Mouse (Mus musculus) myocyte (in vitro differentiated cells): Measurements from ENCODE around the gene Cblc. TPM values are rescaled to one million over a fixed set of nuclear protein-coding genes. Genes with fewer than 3 reads are reported as not detected.

Experiments
- H3K27me3 ChIP-seq: one replicate; pipeline ENCODE4 v1.6.1; 2011; ENCODE audit not compliant: control insufficient read depth, insufficient read depth, insufficient read length
- H3K36me3 ChIP-seq: one replicate; pipeline ENCODE4 v1.6.1; 2011; ENCODE audit not compliant: control insufficient read depth, insufficient read depth
- H3K4me2 ChIP-seq: one replicate; pipeline ENCODE4 v1.6.1; 2011; ENCODE audit warnings: low read depth, control low read depth
- H3K4me3 ChIP-seq: one replicate; pipeline ENCODE4 v1.5.1; 2011; ENCODE audit warnings: mild to moderate bottlenecking, control low read depth, moderate library complexity
- H3K79me2 ChIP-seq: one replicate; pipeline ENCODE4 v1.6.1; 2011; ENCODE audit not compliant: control insufficient read depth, insufficient read depth
- H3ac ChIP-seq: one replicate; pipeline ENCODE4 v1.6.1; 2011; ENCODE audit not compliant: control insufficient read depth, insufficient read length
- CEBPB ChIP-seq: IDR thresholded peaks from 2 replicates; pipeline ENCODE4 v1.6.1; 2011; ENCODE audit warnings: mild to moderate bottlenecking, moderate library complexity; ENCODE audit not compliant: poor library complexity, insufficient read depth, severe bottlenecking
- E2F4 ChIP-seq: IDR thresholded peaks from one replicate; pipeline ENCODE4 v1.6.1; 2011; ENCODE audit warnings: mild to moderate bottlenecking, control low read depth, moderate library complexity; ENCODE audit not compliant: insufficient read depth
- MAX ChIP-seq: IDR thresholded peaks from one replicate; pipeline ENCODE4 v1.6.1; 2011; ENCODE audit warnings: low read depth, mild to moderate bottlenecking, control low read depth
- MYOD1 ChIP-seq, 3 experiments: IDR thresholded peaks; one replicate each; pipeline ENCODE4 v1.6.1; 2011; ENCODE audit warnings: control low read depth in 2 of 3, low read depth in 2 of 3, mild to moderate bottlenecking in 2 of 3, moderate library complexity in 1 of 3; ENCODE audit not compliant: insufficient read length in 2 of 3, control insufficient read depth in 1 of 3
- MYOG ChIP-seq, 3 experiments: IDR thresholded peaks; one replicate each; pipeline ENCODE4 v1.6.1; 2011; ENCODE audit warnings: control low read depth in 2 of 3, low read depth in 2 of 3, mild to moderate bottlenecking in 2 of 3; ENCODE audit not compliant: insufficient read length in 2 of 3, control insufficient read depth in 1 of 3, insufficient read depth in 1 of 3
- POLR2A ChIP-seq: IDR thresholded peaks from one replicate; pipeline ENCODE4 v1.6.1; 2011; ENCODE audit warnings: low read depth, mild to moderate bottlenecking, control low read depth, moderate library complexity; ENCODE audit not compliant: insufficient read length
- POLR2AphosphoS2 ChIP-seq: IDR thresholded peaks from one replicate; pipeline ENCODE4 v1.6.1; 2011; ENCODE audit warnings: low read depth, control low read depth; ENCODE audit not compliant: insufficient read length
- REST ChIP-seq: IDR thresholded peaks from one replicate; pipeline ENCODE4 v1.6.1; 2011; ENCODE audit warnings: mild to moderate bottlenecking, control low read depth, moderate library complexity; ENCODE audit not compliant: insufficient read depth, insufficient read length
- SRF ChIP-seq: IDR thresholded peaks from one replicate; pipeline ENCODE4 v1.6.1; 2011; ENCODE audit warnings: low read depth; ENCODE audit not compliant: control insufficient read depth, insufficient read length
- TCF12 ChIP-seq: IDR thresholded peaks from one replicate; pipeline ENCODE4 v1.6.1; 2011; ENCODE audit warnings: mild to moderate bottlenecking, control low read depth; ENCODE audit not compliant: poor library complexity, insufficient read depth, severe bottlenecking
- TCF3 ChIP-seq: IDR thresholded peaks from one replicate; pipeline ENCODE4 v1.6.1; 2011; ENCODE audit warnings: low read depth, control low read depth; ENCODE audit not compliant: insufficient read length
- USF1 ChIP-seq: IDR thresholded peaks from one replicate; pipeline ENCODE4 v1.6.1; 2011; ENCODE audit warnings: low read depth, mild to moderate bottlenecking, control low read depth, moderate library complexity
- polyA plus RNA-seq: library from polyadenylated mRNA; unstranded; fragments of >200 nt; fragmentation: generic; extraction: Trizol; gene quantifications from one replicate; pipeline ENCODE4 v1.2.1, GENCODE M21; 2012; ENCODE audit warnings: missing spikeins

Cblc gene
- polyA plus RNA-seq, 1 experiment, result 0.90 TPM

- Histone ChIP-seq H3K27me3 (no peaks in the 10 kb centered on the region), H3ac (no peak overlapping the region), H3K79me2 (no peaks in the 10 kb centered on the region), H3K4me3 (peak overlapping the region; percentile 63), H3K36me3 (no peaks in the 10 kb centered on the region), H3K4me2 (peak overlapping the region; percentile 92)
- no peak for TF ChIP-seq POLR2A
- no peak for TF ChIP-seq POLR2AphosphoS2
- TF ChIP-seq SRF, result no peak
- no peak for TF ChIP-seq CEBPB
- TF ChIP-seq USF1, result no peak
Measured at GRCm38 (mm10) chr7:19747420-19748218, 49.0 kb downstream of the Cblc start.

DNA sequence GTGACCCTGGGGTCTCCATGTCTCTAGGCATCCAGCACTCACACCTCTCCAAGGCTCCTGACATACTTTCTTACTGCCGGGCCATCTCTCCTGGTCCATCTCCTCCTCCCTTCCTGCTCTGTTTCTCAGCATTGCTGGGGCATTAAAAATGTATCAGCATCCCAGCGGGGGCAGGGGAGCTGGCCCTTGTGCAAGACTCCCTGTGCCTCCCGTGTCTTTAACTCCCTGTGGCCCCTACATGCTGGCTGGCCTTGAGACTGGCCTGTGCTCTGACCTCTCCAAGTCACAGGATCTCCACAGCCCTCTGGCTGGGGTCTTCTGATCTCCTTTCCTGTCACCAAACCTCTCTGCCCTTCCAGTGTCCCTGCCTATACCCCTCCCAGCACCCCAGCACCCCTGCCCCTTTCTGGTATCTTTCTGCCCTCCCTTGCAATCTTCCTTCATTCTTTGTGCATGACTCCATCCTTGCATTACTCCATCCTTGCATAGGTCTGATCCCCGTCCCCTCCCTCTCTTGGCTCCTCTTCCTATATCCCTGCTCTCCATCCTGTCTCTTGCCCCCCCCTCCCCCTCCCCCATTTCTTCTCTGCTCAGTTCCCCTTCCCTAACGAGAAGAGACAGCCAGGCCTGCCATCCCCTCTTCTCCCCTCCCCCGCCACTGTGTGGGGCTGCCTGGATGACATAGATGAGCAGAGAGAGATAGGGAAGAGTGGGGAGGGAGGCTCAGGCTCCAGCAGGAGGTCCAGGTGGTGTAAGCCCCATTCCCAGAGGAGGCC is 50.0 kb downstream of the Cblc start:
- no peak overlapping the region for H3K4me3 ChIP-seq
- no peaks in the 10 kb centered on the region for H3K36me3 ChIP-seq
- no peaks in the 10 kb centered on the region for H3K27me3 ChIP-seq
- H3K79me2 ChIP-seq, result no peaks in the 10 kb centered on the region
- TF ChIP-seq POLR2A (no peak), SRF (no peak), MYOD1 (IDR thresholded peaks at IDR 0.05; ENCODE audit: control insufficient read depth in 1 of 3, insufficient read length in 2 of 3, low read depth in 2 of 3) (no peak), REST (no peak), E2F4 (no peak), USF1 (no peak), MAX (no peak), MYOG (IDR thresholded peaks at IDR 0.05; ENCODE audit: control insufficient read depth in 1 of 3, insufficient read depth in 1 of 3, insufficient read length in 2 of 3, low read depth in 2 of 3) (no peak), CEBPB (no peak), POLR2AphosphoS2 (no peak), TCF12 (no peak), TCF3 (no peak)
- no peak overlapping the region for H3K4me2 ChIP-seq
- no peak overlapping the region for H3ac ChIP-seq

DNA sequence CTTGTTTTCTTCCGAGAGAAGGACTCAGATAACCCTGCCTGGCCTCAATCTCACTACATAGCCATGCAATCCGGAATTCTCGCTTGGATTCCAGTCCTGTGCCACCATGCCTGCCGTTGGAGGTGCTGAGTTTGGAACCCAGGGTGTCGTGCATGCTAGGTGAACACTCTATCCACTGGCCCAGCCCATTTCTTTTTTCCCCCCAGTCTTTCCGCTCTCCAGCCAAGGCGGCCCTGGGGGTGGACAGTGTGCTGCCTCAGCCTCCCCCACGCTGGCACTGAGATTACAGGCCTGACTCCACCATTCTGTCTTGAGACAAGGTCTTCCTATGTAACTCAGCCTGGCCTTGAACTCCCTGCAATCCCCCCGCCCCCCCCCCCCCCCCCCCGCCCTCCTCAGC is 50.6 kb downstream of the Cblc start:
- Histone ChIP-seq H3K79me2 (no peaks in the 10 kb centered on the region), H3ac (no peak overlapping the region), H3K36me3 (no peaks in the 10 kb centered on the region), H3K27me3 (no peaks in the 10 kb centered on the region), H3K4me3 (no peak overlapping the region), H3K4me2 (no peak overlapping the region)
- TF ChIP-seq MYOD1 (IDR thresholded peaks at IDR 0.05; ENCODE audit: control insufficient read depth in 1 of 3, insufficient read length in 2 of 3, low read depth in 2 of 3) (no peak), TCF3 (no peak), SRF (no peak), USF1 (no peak), REST (no peak), E2F4 (no peak), TCF12 (no peak), CEBPB (no peak), MYOG (IDR thresholded peaks at IDR 0.05; ENCODE audit: control insufficient read depth in 1 of 3, insufficient read depth in 1 of 3, insufficient read length in 2 of 3, low read depth in 2 of 3) (no peak), MAX (no peak), POLR2A (no peak), POLR2AphosphoS2 (no peak)

DNA sequence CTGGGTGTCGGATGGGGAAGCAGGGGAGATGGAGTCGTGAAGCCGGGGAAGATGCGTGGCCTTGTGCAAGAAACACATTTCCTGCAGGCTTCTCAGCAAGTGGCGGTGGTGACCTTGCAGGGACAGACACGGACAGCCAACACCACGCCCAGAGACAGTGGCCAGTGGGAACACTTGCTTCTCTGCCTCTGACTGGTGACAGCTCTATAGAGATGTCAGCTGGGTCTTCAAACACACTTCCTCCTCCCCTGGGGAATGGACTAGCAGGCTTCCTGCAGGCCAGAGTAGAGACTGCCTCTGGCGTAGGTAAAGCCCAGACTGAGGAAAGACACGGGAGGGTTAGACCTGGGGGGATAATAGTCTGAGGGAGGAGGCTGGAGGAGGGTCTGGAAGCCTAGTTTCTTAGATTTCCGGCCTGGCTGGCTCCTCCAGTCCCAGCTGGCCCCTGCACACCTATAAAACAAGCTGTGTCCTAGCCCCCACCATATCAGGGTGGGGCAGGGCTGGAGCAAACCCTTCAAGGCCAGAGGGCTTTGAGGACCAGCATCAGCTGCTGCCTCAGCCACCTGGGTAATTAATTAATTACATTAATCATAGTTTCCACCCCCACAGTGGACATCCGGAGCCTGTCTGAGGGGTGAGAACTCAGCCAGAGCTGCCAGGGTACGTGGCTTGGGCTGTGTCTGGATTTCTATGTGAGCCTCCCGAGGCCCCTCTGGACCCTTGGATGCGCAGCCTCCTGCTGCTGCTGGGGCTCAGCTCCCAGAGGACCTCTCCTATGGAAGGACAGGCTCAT is 51.8 kb downstream of the Cblc start:
- TF ChIP-seq MAX (no peak), TCF3 (no peak), MYOG (IDR thresholded peaks at IDR 0.05; ENCODE audit: control insufficient read depth in 1 of 3, insufficient read depth in 1 of 3, insufficient read length in 2 of 3, low read depth in 2 of 3) (no peak)
- no peak overlapping the region for H3K4me3 ChIP-seq
- no peak overlapping the region for H3ac ChIP-seq
- H3K36me3 ChIP-seq, result no peaks in the 10 kb centered on the region
- H3K79me2 ChIP-seq, result no peaks in the 10 kb centered on the region
- no peak overlapping the region for H3K4me2 ChIP-seq
- no peaks in the 10 kb centered on the region for H3K27me3 ChIP-seq

DNA sequence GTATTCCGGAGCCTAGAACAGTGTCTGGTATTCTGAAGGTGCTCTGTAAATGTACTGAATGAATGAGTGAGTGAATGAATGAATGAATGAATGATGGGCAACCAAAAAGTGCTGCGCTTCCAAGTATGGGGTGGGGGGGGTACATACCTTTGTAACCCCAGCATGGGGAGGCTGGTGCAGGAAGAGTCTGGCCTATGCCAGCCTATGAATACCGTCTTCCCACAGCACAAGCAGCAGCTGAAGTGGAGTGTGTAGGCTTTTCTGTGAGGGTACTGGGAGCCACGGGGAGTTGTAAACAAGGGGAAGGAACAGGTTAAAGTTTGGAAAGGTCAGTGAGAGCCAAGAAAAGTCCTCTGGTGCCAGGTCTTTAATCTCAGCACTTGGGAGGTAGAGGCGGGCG is 52.8 kb downstream of the Cblc start:
- TF ChIP-seq MYOD1 (IDR thresholded peaks at IDR 0.05; ENCODE audit: control insufficient read depth in 1 of 3, insufficient read length in 2 of 3, low read depth in 2 of 3) (no peak), MYOG (IDR thresholded peaks at IDR 0.05; ENCODE audit: control insufficient read depth in 1 of 3, insufficient read depth in 1 of 3, insufficient read length in 2 of 3, low read depth in 2 of 3) (no peak), USF1 (no peak), MAX (no peak), REST (no peak), POLR2A (no peak), SRF (no peak), TCF12 (no peak), E2F4 (no peak), TCF3 (no peak), CEBPB (no peak), POLR2AphosphoS2 (no peak)
- Histone ChIP-seq H3K36me3 (no peaks in the 10 kb centered on the region), H3ac (no peak overlapping the region), H3K4me2 (no peak overlapping the region), H3K79me2 (no peaks in the 10 kb centered on the region), H3K27me3 (no peaks in the 10 kb centered on the region), H3K4me3 (no peak overlapping the region)
